Mouse (Mus musculus) heart, postnatal 0 days (tissue): Measurements from ENCODE around the gene Lztfl1. TPM values are rescaled to one million over a fixed set of nuclear protein-coding genes. Genes with fewer than 3 reads are reported as not detected.
"Not testable (repeated sequence)": the region's sequence is repeated elsewhere in the genome, so short reads cannot be mapped to it uniquely, and the experiment has no call there.

Experiments
- ATAC-seq: fragments of 200-750 bp; cut with Nextera tagmentation; 2 replicates; pipeline ENCODE4 v1.8.0; 2017; ENCODE audit warnings: low read depth, moderate number of reproducible peaks, moderate library complexity; ENCODE audit not compliant: insufficient read depth
- DNase-seq: peaks from one replicate; pipeline ENCODE4 v3.0.0-alpha.2; 2016; ENCODE audit warnings: low spot score
- H3K27ac ChIP-seq: fragments of 300-500 bp; sonication (generic); 2 replicates; pipeline ENCODE4 v1.5.1; 2014; ENCODE audit warnings: low read depth, mild to moderate bottlenecking
- H3K27me3 ChIP-seq: fragments of 300-500 bp; sonication (generic); 2 replicates; pipeline ENCODE4 v1.6.1; 2014; ENCODE audit warnings: low read length, mixed read lengths; ENCODE audit not compliant: control insufficient read depth, insufficient read depth
- H3K36me3 ChIP-seq: fragments of 300-500 bp; sonication (generic); replicated peaks from 2 replicates; pipeline ENCODE4 v1.6.1; 2014; ENCODE audit warnings: low read length, mixed read lengths; ENCODE audit not compliant: control insufficient read depth, insufficient read depth
- H3K4me1 ChIP-seq: fragments of 300-500 bp; sonication (generic); 2 replicates; pipeline ENCODE4 v1.6.1; 2014; ENCODE audit warnings: antibody characterized with exemption; ENCODE audit not compliant: control insufficient read depth, insufficient read depth
- H3K4me2 ChIP-seq: fragments of 300-500 bp; sonication (generic); 2 replicates; pipeline ENCODE4 v1.6.1; 2014; ENCODE audit warnings: low read depth, mild to moderate bottlenecking, low read length, moderate library complexity
- H3K4me3 ChIP-seq: fragments of 300-500 bp; sonication (generic); 2 replicates; pipeline ENCODE4 v1.5.1; 2014; ENCODE audit warnings: low read depth, low read length
- H3K9ac ChIP-seq: fragments of 300-500 bp; sonication (generic); replicated peaks from 2 replicates; pipeline ENCODE4 v1.6.1; 2014; ENCODE audit warnings: low read depth, low read length, mixed read lengths
- H3K9me3 ChIP-seq: fragments of 300-500 bp; sonication (generic); replicated peaks from 2 replicates; pipeline ENCODE4 v1.6.1; 2016; ENCODE audit warnings: low read length; ENCODE audit not compliant: control insufficient read depth
- CTCF ChIP-seq: IDR thresholded peaks from 2 replicates; pipeline ENCODE4 v1.5.1; 2016; ENCODE audit warnings: antibody characterized with exemption, control low read depth, low read depth
- EP300 ChIP-seq: IDR thresholded peaks from 2 replicates; pipeline ENCODE4 v1.6.1; 2016; ENCODE audit warnings: antibody characterized with exemption, low read depth
- WGBS: fragments of 180-500 bp; shearing (Covaris S2); extraction: QIAGEN DNeasy Blood & Tissue Kit; methylation state at CpG from one replicate; pipeline ENCODE4 v1.1.7; 2014; 5-methylcytosine and 5-hydroxymethylcytosine counted together
- polyA plus RNA-seq: library from polyadenylated mRNA; unstranded; fragments of >200 nt; fragmentation: Nextera tagmentation; extraction: Ambion mirVana; gene quantifications from 2 replicates; pipeline ENCODE4 v1.2.1, GENCODE M21; 2015
- total RNA-seq: library from RNA; depleted of rRNA; stranded (reverse); fragments of >200 nt; gene quantifications from 2 replicates; pipeline ENCODE4 v1.2.3, GENCODE M21; 2014; ENCODE audit warnings: low replicate concordance

Lztfl1 gene
- total and polyA plus RNA-seq, 2 experiments from 2014 or later: 28.4 to 37.7 TPM

GRCm38 (mm10) chr9:123679198-123679597 lies 38.3 kb downstream of the Lztfl1 start:
- Histone ChIP-seq H3K4me1 (peaks cover 7% of the 10 kb centered on the region), H3K9ac (no peak overlapping the region), H3K27ac (no peak overlapping the region), H3K4me3 (0 out of 2 replicates have a peak overlapping the region, but pooled peaks have one; percentile 48), H3K36me3 (no peaks in the 10 kb centered on the region), H3K27me3 (peaks cover 67% of the 10 kb centered on the region), H3K9me3 (no peaks in the 10 kb centered on the region), H3K4me2 (no peak overlapping the region)
- no peak for DNase-seq
- WGBS: 43% methylated on average over 2 of the region's 2 CpGs
- TF ChIP-seq CTCF (no peak), EP300 (no peak)
- no peak for ATAC-seq

- no peak within 1 kb of the TSS for H3K27ac ChIP-seq
- DNase-seq: no peak
- TF ChIP-seq CTCF (no peak), EP300 (no peak)
- H3K27me3 ChIP-seq: peaks cover 67% of the 10 kb centered on the region
- H3K4me2 ChIP-seq: peak within 1 kb of the TSS; percentile 67
- H3K4me1 ChIP-seq: peaks cover 7% of the 10 kb centered on the region
- ATAC-seq: peak; percentile 24; the same call in 1 of the 2 replicates
- 0 out of 2 replicates have a peak within 1 kb of the TSS, but pooled peaks have one; percentile 30 for H3K9ac ChIP-seq
- peak within 1 kb of the TSS; percentile 48 for H3K4me3 ChIP-seq
- no peaks in the 10 kb centered on the region for H3K9me3 ChIP-seq
- no peaks in the 10 kb centered on the region for H3K36me3 ChIP-seq
- 1% methylated on average over 67 of the region's 73 CpGs for WGBS
These were observed 39.0 kb downstream of the Lztfl1 start, which contains the start of the genes Ccr9 and Slc6a20a for GRCm38 (mm10) chr9:123678327-123679105. Gene Ccr9 (plus strand): TSS chr9:123678439. Gene Slc6a20a (minus strand): TSS chr9:123678885.

- ATAC-seq: no peak
- TF ChIP-seq CTCF (peak; percentile 27; the same call in 1 of the 2 replicates), EP300 (no peak)
- H3K36me3 ChIP-seq: no peaks in the 10 kb centered on the region
- no peak overlapping the region for H3K9ac ChIP-seq
- no peaks in the 10 kb centered on the region for H3K4me1 ChIP-seq
- H3K4me2 ChIP-seq: no peak overlapping the region
- no peak overlapping the region for H3K4me3 ChIP-seq
- no peaks in the 10 kb centered on the region for H3K9me3 ChIP-seq
- WGBS: 50% methylated on average over 5 of the region's 5 CpGs
- DNase-seq: no peak
- no peak overlapping the region for H3K27ac ChIP-seq
- no peaks in the 10 kb centered on the region for H3K27me3 ChIP-seq
These were observed 51.9 kb downstream of the Lztfl1 start for GRCm38 (mm10) chr9:123665645-123666044.

- not testable (repeated sequence) for H3K27me3 ChIP-seq, H3K4me3 ChIP-seq, ATAC-seq, H3K36me3 ChIP-seq, H3K4me2 ChIP-seq, H3K27ac ChIP-seq, H3K9me3 ChIP-seq, H3K9ac ChIP-seq, DNase-seq, H3K4me1 ChIP-seq
- WGBS: 74% methylated on average over 17 of the region's 18 CpGs
These were observed 57.4 kb downstream of the Lztfl1 start for GRCm38 (mm10) chr9:123659986-123660676.

GRCm38 (mm10) chr9:123658981-123659380 lies 58.5 kb downstream of the Lztfl1 start:
- Histone ChIP-seq H3K36me3 (no peaks in the 10 kb centered on the region), H3K4me2 (no peak overlapping the region), H3K27ac (no peak overlapping the region), H3K9me3 (no peaks in the 10 kb centered on the region), H3K4me3 (no peak overlapping the region), H3K4me1 (no peaks in the 10 kb centered on the region), H3K27me3 (no peaks in the 10 kb centered on the region), H3K9ac (no peak overlapping the region)
- TF ChIP-seq CTCF: no peak
- TF ChIP-seq EP300: no peak
- DNase-seq (no peak), ATAC-seq (no peak)
